Mouse (Mus musculus) CD4-positive, CD25-positive, alpha-beta regulatory T cell, adult 2 months (primary cell): ENCODE measurements around the gene Ube2d3.
"Not testable (repeated sequence)": the region's sequence is repeated elsewhere in the genome, so short reads cannot be mapped to it uniquely, and the experiment has no call there.

Experiments used
- DNase-seq: peaks from one replicate; pipeline ENCODE4 v3.0.0-alpha.2; 2012; ENCODE audit warnings: low read depth, low spot score

Ube2d3 gene

GRCm38 (mm10) chr3:135491102-135491501, 53.2 kb downstream of the Ube2d3 start:
- no peak for DNase-seq

GRCm38 (mm10) chr3:135493320-135493719, 55.4 kb downstream of the Ube2d3 start:
- not testable (repeated sequence) for DNase-seq

DNA sequence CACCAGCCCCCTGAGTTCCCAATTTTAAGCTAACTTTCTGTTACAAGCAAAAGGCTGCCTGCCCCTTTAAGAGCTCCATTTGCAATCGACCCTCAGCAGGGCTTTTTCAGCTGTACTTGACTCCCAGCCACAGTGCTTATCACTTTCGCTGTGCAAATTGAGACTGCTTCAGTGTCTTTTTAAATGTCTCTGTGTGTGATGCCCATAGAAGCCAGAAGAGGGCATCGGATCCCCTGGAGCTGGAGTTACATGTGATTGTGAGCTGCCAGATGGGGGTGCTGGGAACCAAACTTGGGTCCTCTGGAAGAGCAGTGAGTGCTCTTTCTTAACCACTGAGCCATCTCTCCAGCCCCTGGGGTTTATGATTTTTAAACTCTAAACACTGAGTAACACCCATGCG, 60.0 kb downstream of the Ube2d3 start:
- not testable (repeated sequence) for DNase-seq

GRCm38 (mm10) chr3:135498891-135499290, 60.9 kb downstream of the Ube2d3 start:
- DNase-seq, result no peak

DNA sequence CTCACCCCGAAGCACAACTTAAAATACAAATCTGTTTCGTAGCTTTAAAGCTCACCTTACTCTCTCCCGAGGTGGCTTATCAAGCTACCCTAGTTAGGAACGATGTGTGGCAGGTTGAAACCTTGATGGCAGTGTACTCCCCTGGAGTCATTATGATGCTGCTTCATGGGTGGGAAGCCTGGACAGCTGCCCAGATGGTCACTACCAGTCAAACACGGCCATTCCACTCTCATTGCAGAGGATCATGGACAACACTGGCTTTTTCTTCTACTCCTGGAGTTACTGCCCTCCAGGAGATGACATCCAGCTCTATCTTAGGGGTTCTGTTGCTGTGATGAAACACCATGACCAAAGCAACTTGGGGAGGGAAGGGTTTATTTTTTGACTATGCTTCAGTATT, 65.2 kb downstream of the Ube2d3 start:
- DNase-seq, result no peak

DNA sequence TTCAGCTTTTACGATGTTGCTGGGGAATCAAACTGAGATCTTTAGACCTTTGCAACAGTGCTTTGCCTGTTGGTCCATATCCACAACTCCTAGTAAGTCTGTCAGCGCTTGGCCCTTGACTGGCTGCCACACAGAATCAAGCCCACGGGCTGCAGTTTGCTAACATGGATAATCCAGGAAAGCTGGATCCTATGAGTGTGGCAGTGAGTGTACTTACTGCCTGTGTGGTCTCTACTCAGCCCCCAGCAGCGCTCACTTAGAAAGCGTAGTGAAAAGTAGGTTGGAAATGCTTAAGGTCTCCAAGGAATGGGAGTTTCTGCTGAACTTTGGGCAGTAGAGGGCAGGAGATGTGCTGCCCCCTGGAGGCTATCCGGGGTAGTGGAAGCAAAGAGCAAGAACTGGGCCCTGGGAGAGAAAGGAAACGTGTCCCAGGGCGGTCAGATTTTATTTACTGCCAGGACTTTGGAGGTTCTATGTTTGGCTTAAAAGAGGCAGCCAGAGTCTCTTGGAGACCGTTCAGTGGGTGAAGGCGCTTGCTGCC, 67.5 kb downstream of the Ube2d3 start:
- peak; percentile 84 for DNase-seq

- no peak for DNase-seq
Observed at GRCm38 (mm10) chr3:135505916-135506482, 68.0 kb downstream of the Ube2d3 start.

DNA sequence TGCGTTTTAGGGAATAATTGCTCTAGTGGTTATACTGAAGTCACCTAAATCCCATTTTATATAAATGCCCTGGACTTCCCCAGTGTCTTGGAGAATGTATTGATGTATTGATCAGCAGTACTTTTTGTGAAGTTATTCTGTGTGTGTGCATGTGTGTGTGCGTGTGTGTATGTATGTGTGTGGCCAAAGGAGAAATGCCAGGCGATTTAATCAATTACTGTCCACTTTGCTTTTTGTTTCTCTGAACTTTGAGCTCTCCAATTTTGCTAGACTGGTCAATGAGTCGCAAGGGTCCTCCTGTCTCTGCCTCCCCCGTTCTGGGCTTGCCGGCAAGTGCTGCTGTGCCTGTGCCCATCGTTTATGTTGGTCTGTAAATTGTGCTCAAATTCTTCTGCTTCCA, 69.6 kb downstream of the Ube2d3 start:
- DNase-seq, result no peak

DNA sequence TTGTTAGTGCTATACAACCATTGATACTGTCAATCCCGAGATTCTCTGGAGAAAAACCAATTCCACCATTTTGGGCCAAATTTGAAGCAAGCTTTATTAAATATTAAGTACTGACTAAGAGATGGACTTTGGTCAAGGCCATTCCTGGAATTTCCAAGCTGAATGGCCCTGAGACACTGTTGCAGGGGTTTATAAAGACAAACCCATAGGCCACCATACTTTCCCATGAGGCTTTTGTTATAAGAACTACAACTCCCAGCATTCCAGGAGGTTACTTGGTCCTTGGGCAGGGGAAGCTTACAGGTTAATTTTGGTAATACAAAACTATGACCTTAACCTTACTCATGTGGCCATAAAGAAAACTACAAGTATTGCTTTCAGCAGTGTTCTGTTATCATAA, 70.2 kb downstream of the Ube2d3 start:
- DNase-seq, result no peak

GRCm38 (mm10) chr3:135510372-135510771, 72.4 kb downstream of the Ube2d3 start:
- no peak for DNase-seq

- DNase-seq, result peak; percentile 43
Observed at GRCm38 (mm10) chr3:135511683-135512082, 73.7 kb downstream of the Ube2d3 start.

GRCm38 (mm10) chr3:135513270-135513669, 75.3 kb downstream of the Ube2d3 start:
- DNase-seq, result peak; percentile 87

DNA sequence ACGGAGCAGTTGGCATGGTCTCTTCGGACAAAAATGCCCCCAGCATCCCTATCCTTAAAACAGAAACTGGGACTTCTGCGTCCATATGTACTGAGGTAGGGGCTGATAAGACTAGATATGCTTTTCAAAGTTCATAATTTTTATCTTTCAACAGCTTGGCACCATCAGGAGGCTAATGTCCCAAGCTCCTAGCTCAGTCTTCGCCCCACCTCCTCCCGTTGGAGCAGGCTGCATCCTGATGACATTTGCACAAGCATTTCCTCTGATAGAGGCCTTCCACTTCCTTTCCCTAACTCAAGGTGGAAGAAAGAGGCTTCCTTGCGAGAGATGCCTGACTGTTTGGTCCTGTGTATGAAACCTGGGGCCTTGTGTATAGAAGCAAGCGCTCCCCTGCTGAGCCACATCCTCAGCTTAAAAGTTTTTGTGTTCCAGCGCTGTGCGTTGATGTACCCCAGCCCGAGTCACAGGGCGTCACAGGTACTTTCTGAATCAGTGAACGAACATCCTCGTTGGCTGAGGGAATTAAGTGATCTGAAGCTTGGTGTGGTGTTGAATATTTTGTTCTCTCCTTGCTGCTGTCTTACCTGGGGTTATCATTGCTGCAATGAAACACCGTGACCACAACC, 76.0 kb downstream of the Ube2d3 start:
- peak; percentile 64 for DNase-seq

- DNase-seq, result peak; percentile 56
Observed at GRCm38 (mm10) chr3:135515246-135515645, 77.3 kb downstream of the Ube2d3 start.

- DNase-seq, result peak; percentile 68
Observed at GRCm38 (mm10) chr3:135516891-135517290, 78.9 kb downstream of the Ube2d3 start.
